Mouse (Mus musculus) heart, postnatal 0 days (tissue): ENCODE measurements at regions not wholly inside any gene's neighbourhood (a gene's known extent, or its start where the extent isn't known, plus 50 kb on each side); places are given as distances from the start of the nearest gene placed in this dataset.

ENCODE experiments used
- ATAC-seq: fragments of 200-750 bp; cut with Nextera tagmentation; 2 replicates; pipeline ENCODE4 v1.8.0; 2017; ENCODE audit warnings: low read depth, moderate number of reproducible peaks, moderate library complexity; ENCODE audit not compliant: insufficient read depth
- DNase-seq: peaks from one replicate; pipeline ENCODE4 v3.0.0-alpha.2; 2016; ENCODE audit warnings: low spot score
- H3K27ac ChIP-seq: fragments of 300-500 bp; sonication (generic); 2 replicates; pipeline ENCODE4 v1.5.1; 2014; ENCODE audit warnings: low read depth, mild to moderate bottlenecking
- H3K27me3 ChIP-seq: fragments of 300-500 bp; sonication (generic); 2 replicates; pipeline ENCODE4 v1.6.1; 2014; ENCODE audit warnings: low read length, mixed read lengths; ENCODE audit not compliant: control insufficient read depth, insufficient read depth
- H3K36me3 ChIP-seq: fragments of 300-500 bp; sonication (generic); replicated peaks from 2 replicates; pipeline ENCODE4 v1.6.1; 2014; ENCODE audit warnings: low read length, mixed read lengths; ENCODE audit not compliant: control insufficient read depth, insufficient read depth
- H3K4me1 ChIP-seq: fragments of 300-500 bp; sonication (generic); 2 replicates; pipeline ENCODE4 v1.6.1; 2014; ENCODE audit warnings: antibody characterized with exemption; ENCODE audit not compliant: control insufficient read depth, insufficient read depth
- H3K4me2 ChIP-seq: fragments of 300-500 bp; sonication (generic); 2 replicates; pipeline ENCODE4 v1.6.1; 2014; ENCODE audit warnings: low read depth, mild to moderate bottlenecking, low read length, moderate library complexity
- H3K4me3 ChIP-seq: fragments of 300-500 bp; sonication (generic); 2 replicates; pipeline ENCODE4 v1.5.1; 2014; ENCODE audit warnings: low read depth, low read length
- H3K9ac ChIP-seq: fragments of 300-500 bp; sonication (generic); replicated peaks from 2 replicates; pipeline ENCODE4 v1.6.1; 2014; ENCODE audit warnings: low read depth, low read length, mixed read lengths
- H3K9me3 ChIP-seq: fragments of 300-500 bp; sonication (generic); replicated peaks from 2 replicates; pipeline ENCODE4 v1.6.1; 2016; ENCODE audit warnings: low read length; ENCODE audit not compliant: control insufficient read depth
- CTCF ChIP-seq: IDR thresholded peaks from 2 replicates; pipeline ENCODE4 v1.5.1; 2016; ENCODE audit warnings: antibody characterized with exemption, control low read depth, low read depth
- EP300 ChIP-seq: IDR thresholded peaks from 2 replicates; pipeline ENCODE4 v1.6.1; 2016; ENCODE audit warnings: antibody characterized with exemption, low read depth
- WGBS: fragments of 180-500 bp; shearing (Covaris S2); extraction: QIAGEN DNeasy Blood & Tissue Kit; methylation state at CpG from one replicate; pipeline ENCODE4 v1.1.7; 2014; 5-methylcytosine and 5-hydroxymethylcytosine counted together

DNA sequence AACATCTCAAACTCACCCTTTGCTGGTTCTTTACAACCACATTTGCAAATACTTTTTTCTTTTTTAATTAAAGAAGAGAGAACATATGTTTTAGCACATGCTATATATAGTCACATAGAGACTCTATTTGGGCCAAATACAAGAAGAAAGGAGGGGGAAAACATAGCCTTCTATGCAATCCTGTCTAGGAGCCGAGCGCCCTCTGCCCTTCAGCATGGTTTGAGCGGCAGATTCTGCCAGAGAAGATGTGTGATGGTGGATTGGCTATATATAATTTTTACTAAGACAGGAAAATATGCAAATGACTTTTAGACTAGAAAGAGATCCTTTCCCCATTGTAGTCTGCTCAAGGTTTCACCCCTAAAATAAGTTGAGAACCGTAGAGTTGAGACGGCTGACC, 60.0 kb upstream of the Myom1 start:
- Histone ChIP-seq H3K4me1 (no peaks in the 10 kb centered on the region), H3K4me2 (no peak overlapping the region), H3K27me3 (no peaks in the 10 kb centered on the region), H3K9me3 (no peaks in the 10 kb centered on the region), H3K27ac (no peak overlapping the region), H3K36me3 (no peaks in the 10 kb centered on the region), H3K4me3 (no peak overlapping the region), H3K9ac (no peak overlapping the region)
- TF ChIP-seq CTCF (no peak), EP300 (no peak)
- 74% methylated on average over 5 of the region's 5 CpGs for WGBS
- DNase-seq (no peak), ATAC-seq (no peak)

DNA sequence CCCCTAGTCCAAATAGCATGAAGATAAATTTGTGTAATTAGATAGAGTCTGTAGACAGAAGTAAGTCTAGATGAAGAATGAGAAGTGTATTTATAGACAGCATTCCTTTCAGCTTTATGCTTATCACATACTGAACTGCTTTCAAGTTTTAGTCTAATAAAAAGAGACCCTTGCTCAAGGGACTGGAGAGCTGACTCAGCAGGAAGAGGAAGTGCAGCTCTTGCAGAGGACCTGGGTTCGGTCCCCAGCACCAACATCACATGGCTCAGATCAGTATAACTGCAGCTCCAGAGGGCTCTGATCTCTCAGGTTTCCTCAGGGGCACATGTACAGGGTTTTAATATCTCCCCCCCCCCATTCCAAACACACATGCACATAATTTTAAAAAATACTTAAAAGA, 68.2 kb upstream of the Myom1 start:
- ATAC-seq (no peak), DNase-seq (no peak)
- Histone ChIP-seq H3K27ac (no peak overlapping the region), H3K4me3 (no peak overlapping the region), H3K4me2 (no peak overlapping the region), H3K36me3 (no peaks in the 10 kb centered on the region), H3K4me1 (no peaks in the 10 kb centered on the region), H3K27me3 (no peaks in the 10 kb centered on the region), H3K9ac (no peak overlapping the region), H3K9me3 (no peaks in the 10 kb centered on the region)
- 88% methylated on average over 1 of the region's 1 CpGs for WGBS
- no peak for TF ChIP-seq EP300
- TF ChIP-seq CTCF = no peak

DNA sequence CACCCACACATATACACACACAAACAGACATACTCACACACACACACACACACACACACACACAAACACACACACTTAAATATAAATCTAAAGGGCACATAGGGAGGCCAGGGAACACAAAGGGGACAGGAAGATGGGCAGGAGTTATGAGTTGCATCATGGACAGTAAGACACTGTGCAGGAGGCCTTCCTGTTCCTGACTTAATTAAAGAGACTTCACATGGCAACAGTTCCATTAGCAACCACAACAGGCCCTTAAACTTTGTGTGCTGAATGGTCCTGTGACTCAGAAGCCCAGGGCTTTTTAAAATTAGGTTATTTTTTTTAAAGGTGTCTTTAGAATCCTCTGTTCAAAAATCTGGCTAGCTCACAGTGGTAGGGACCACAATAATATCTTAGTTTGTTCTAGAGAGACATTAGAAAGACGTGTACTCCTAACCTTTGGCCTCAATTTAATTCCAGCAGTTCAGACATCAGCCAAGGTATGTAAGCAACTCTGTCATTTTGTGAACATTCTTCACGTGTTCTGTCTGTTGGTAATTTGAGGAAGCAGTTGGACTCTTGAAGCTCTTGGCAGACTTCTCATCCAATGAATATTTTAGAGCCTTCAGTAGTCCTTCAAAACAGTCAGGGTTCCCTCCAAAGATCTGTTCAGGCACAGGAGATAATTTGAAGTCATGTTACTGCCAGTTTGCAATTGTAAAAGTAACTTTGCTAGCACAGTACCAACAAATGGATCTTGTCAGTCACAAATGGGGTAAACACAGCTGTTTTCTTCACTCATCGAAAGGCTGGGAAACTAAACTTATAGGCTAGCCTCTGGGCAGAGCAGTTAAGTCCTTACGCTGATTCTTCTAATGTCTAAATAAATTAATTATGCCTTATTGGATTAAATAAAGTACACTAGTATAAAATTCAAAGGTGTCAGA, 69.0 kb upstream of the Myom1 start:
- Histone ChIP-seq H3K9me3 (no peaks in the 10 kb centered on the region), H3K9ac (no peak overlapping the region), H3K27me3 (no peaks in the 10 kb centered on the region), H3K27ac (no peak overlapping the region), H3K4me3 (no peak overlapping the region), H3K36me3 (no peaks in the 10 kb centered on the region), H3K4me2 (no peak overlapping the region), H3K4me1 (no peaks in the 10 kb centered on the region)
- 65% methylated on average over 4 of the region's 4 CpGs for WGBS
- DNase-seq (no peak), ATAC-seq (no peak)
- TF ChIP-seq EP300 = no peak
- TF ChIP-seq CTCF = no peak

DNA sequence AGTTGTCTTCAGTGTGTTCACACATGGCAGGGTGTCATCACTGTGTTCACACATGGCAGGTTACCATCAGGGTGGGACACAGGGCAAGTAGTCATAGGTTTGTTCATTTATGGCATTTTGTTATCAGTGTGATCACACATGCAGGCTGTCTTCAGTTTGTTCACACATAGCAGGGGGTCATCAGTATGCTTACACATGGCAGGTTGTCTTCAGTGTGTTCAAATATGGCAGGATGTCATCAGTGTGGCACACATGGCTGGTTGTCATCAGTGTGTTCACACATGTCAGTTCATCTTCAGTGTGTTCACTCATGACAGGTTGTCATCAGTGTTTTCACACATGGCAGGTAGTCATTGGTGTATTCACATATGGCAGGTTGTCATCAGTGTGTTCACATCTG, 69.9 kb upstream of the Myom1 start:
- Histone ChIP-seq H3K4me1 (no peaks in the 10 kb centered on the region), H3K9ac (no peak overlapping the region), H3K4me2 (no peak overlapping the region), H3K27ac (no peak overlapping the region), H3K9me3 (0 out of 2 replicates have a peak, but pooled peaks cover 3% of the 10 kb centered on the region), H3K4me3 (no peak overlapping the region), H3K27me3 (no peaks in the 10 kb centered on the region), H3K36me3 (no peaks in the 10 kb centered on the region)
- ATAC-seq (no peak), DNase-seq (no peak)
- TF ChIP-seq EP300 (no peak), CTCF (no peak)

DNA sequence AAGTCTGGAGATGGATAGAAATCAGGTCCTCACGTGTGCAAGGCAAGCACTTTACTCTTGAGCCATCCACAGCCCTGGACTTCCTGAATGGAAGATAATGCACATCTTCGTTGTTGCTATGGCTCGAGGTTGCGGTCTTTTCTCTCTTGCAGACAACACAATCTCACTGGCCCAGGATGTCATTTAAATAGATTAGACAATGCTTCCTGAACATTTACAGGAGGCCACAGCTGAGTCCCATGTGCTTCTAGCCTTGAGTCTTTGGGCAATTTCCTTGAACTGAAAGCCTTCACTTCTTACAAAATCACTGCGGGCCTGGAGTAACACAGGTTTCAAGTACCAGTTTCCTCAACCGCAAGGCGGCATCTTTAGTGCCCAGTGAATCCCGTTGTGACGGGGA, 71.8 kb upstream of the Myom1 start:
- Histone ChIP-seq H3K4me1 (no peaks in the 10 kb centered on the region), H3K27ac (no peak overlapping the region), H3K4me3 (no peak overlapping the region), H3K4me2 (no peak overlapping the region), H3K9me3 (0 out of 2 replicates have a peak, but pooled peaks cover 3% of the 10 kb centered on the region), H3K9ac (no peak overlapping the region), H3K36me3 (no peaks in the 10 kb centered on the region), H3K27me3 (no peaks in the 10 kb centered on the region)
- ATAC-seq (no peak), DNase-seq (no peak)
- WGBS = 71% methylated on average over 9 of the region's 9 CpGs
- TF ChIP-seq CTCF (no peak), EP300 (no peak)

DNA sequence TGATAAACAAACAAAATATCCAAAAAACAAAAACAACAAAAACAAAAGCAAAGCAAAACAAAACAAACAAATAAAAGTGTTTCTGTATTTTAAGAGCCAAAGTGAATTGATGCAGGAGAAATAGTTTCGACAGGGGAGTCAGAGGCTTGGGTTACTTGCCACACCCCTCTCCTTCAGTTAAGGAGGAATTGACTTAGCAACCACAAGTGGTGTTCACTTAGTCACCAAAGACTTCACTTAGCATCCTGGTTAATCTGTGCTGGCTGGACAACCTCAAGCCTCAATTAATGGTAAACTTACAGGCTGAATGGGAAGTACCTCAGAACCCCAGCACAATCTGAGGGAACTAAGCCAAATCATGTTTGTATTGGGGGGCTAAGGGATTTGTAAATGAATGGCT, 72.9 kb upstream of the Myom1 start:
- no peaks in the 10 kb centered on the region for H3K27me3 ChIP-seq
- no peak overlapping the region for H3K9ac ChIP-seq
- no peak overlapping the region for H3K4me3 ChIP-seq
- no peak overlapping the region for H3K4me2 ChIP-seq
- H3K9me3 ChIP-seq = 0 out of 2 replicates have a peak, but pooled peaks cover 3% of the 10 kb centered on the region
- no peak for TF ChIP-seq CTCF
- no peak for TF ChIP-seq EP300
- 83% methylated on average over 1 of the region's 1 CpGs for WGBS
- DNase-seq (no peak), ATAC-seq (no peak)
- no peaks in the 10 kb centered on the region for H3K36me3 ChIP-seq
- no peak overlapping the region for H3K27ac ChIP-seq
- H3K4me1 ChIP-seq = no peaks in the 10 kb centered on the region
